Mouse (Mus musculus): ENCODE data around the gene Slc48a1.

The Slc48a1 gene

GRCm38 (mm10) chr15:97782749-97783105 is 4.4 kb downstream of the Slc48a1 start:
- peak; percentile 75 for DNase-seq (ENCODE audit: low spot score)

GRCm38 (mm10) chr15:97784092-97784559 is 5.8 kb downstream of the Slc48a1 start:
- peak; percentile 84 for DNase-seq (ENCODE audit: low spot score)

GRCm38 (mm10) chr15:97784561-97785161 is 6.3 kb downstream of the Slc48a1 start:
- no peak for DNase-seq (ENCODE audit: low spot score)

- DNase-seq (ENCODE audit: low spot score): no peak
Measured at GRCm38 (mm10) chr15:97785731-97786411, 7.6 kb downstream of the Slc48a1 start.

- DNase-seq (ENCODE audit: low spot score): no peak
Measured at GRCm38 (mm10) chr15:97786412-97787112, 8.2 kb downstream of the Slc48a1 start.

GRCm38 (mm10) chr15:97787148-97787798 is 9.0 kb downstream of the Slc48a1 start:
- DNase-seq (ENCODE audit: low spot score): no peak

GRCm38 (mm10) chr15:97787799-97788667 is 9.7 kb downstream of the Slc48a1 start:
- DNase-seq (ENCODE audit: low spot score): no peak

- no peak for DNase-seq (ENCODE audit: low spot score)
Measured at GRCm38 (mm10) chr15:97788821-97789220, 10.5 kb downstream of the Slc48a1 start.

- DNase-seq (ENCODE audit: low spot score): no peak
Measured at GRCm38 (mm10) chr15:97789761-97790505, 11.6 kb downstream of the Slc48a1 start.

- DNase-seq (ENCODE audit: low spot score): no peak
Measured at GRCm38 (mm10) chr15:97791126-97791700, 12.9 kb downstream of the Slc48a1 start.

- no peak for DNase-seq (ENCODE audit: low spot score)
Measured at GRCm38 (mm10) chr15:97793386-97794153, 15.2 kb downstream of the Slc48a1 start.

GRCm38 (mm10) chr15:97794268-97794667 is 15.9 kb downstream of the Slc48a1 start:
- no peak for DNase-seq (ENCODE audit: low spot score)

GRCm38 (mm10) chr15:97795559-97796235 is 17.4 kb downstream of the Slc48a1 start:
- no peak for DNase-seq (ENCODE audit: low spot score)

GRCm38 (mm10) chr15:97796674-97797310 is 18.5 kb downstream of the Slc48a1 start:
- DNase-seq (ENCODE audit: low spot score): no peak

- no peak for DNase-seq (ENCODE audit: low spot score)
Measured at GRCm38 (mm10) chr15:97798134-97798533, 19.8 kb downstream of the Slc48a1 start.

- DNase-seq (ENCODE audit: low spot score): no peak
Measured at GRCm38 (mm10) chr15:97799446-97799845, 21.1 kb downstream of the Slc48a1 start.

- DNase-seq (ENCODE audit: low spot score): no peak
Measured at GRCm38 (mm10) chr15:97800853-97801252, 22.5 kb downstream of the Slc48a1 start.

GRCm38 (mm10) chr15:97801811-97802210 is 23.5 kb downstream of the Slc48a1 start:
- no peak for DNase-seq (ENCODE audit: low spot score)

- no peak for DNase-seq (ENCODE audit: low spot score)
Measured at GRCm38 (mm10) chr15:97802575-97802974, 24.3 kb downstream of the Slc48a1 start.

Measured in testis, postnatal 14 days (tissue).